Mouse (Mus musculus) cerebellum, postnatal 4 days (tissue): Measurements from ENCODE around the gene Mafk.

ENCODE experiments used
- DNase-seq, 2 experiments: peaks; one replicate each; pipeline ENCODE4 v3.0.0; 2022; ENCODE audit warnings: low spot score in 2 of 2, mixed read lengths in 1 of 2

Mafk gene

GRCm38 (mm10) chr5:139818056-139818455 is 26.7 kb downstream of the Mafk start:
- DNase-seq = no peak

DNA sequence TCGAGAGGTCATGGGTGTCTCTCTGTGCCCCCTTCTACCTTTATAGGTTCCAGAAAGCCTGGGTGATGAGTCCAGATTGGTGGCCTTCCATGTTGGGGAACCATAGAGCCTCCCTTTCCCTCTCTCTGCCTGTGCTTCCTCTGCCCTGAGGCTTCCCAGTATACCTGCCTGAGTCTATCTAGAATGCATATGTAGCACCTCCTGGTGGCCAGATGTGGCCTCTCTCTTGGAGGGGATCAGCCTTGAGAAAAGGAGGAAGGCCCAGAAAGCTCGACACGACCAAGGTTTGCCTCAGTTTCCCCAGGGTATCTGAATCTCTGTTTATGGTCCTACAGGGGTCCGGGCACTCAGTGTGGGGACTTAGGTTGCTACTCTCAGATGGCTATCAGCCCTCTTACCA is 27.5 kb downstream of the Mafk start:
- no peak for DNase-seq

DNA sequence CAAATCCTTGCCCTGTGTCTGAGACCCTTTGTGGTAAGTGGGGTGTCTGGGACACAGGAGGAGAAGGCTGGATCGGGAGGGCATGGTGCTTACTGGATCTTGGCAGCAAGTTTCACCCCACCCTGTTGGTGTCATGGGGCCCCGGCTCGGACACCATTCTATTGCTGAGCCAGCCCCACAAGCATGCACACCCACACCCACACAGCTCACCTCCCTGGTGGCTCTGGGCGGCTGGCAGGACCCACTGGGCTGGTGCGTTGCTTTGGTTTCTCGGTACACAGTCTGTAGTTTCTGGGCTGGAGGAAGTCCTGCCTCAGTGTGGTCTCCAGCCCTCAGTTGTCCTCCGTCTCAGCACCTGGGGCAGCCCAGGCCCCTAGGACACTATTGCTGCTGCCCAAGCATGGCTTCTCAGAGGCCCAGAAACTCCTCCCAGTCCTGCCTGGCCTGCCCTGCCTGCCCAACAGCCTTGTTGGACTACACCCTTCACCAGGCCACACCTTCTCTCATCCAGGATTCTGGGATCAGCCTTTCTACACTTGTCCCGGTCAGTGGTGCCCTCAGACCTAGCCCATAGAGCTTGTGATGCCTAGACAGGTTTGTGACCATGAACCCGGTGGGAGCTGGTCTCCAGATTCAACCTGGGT is 28.3 kb downstream of the Mafk start, which contains the start of gene Tmem184a:
Gene Tmem184a (minus strand): TSS at position 380 of the 644 bp plus-strand sequence.
- no peak for DNase-seq

- no peak for DNase-seq
Observed at GRCm38 (mm10) chr5:139821466-139822459, 30.4 kb downstream of the Mafk start.

DNA sequence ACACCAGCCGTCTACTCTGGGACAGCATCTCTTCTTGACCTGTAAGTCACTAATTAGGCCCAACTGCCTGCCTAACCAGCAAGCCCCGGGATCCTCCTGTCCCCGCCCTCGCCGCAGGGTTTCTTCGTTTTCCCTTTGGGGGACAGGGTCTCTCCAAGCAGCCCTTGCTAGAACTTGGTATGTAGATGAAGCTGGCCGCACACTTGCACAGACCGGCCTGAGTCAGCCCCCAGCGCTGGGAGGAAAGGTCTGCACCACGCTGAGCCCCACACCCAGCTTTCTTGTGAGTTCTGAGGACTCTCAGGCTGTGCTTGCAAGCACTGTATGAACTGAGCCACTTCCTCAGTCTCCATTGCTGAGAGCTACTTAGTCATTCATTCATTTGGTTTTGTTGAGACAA is 33.2 kb downstream of the Mafk start:
- DNase-seq = no peak

DNA sequence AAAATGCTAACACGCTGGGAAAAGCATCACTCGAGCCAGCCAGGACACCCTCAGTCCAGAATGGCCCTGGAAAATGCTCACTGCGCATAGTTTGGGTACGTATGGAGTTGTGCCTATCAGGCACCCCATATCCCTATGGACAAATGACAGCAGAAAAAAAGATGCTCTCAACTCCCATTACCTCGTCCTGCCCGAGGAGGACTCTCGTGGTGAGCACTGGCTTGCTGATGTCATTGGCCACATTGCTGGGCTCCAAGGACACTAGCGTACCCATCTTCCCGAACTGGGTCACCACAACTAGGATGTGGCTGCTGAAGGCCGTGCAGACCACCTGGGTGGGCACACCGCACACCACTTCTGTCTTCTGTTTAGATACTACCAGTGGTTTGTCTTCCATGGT is 34.6 kb downstream of the Mafk start:
- no peak for DNase-seq

- DNase-seq = peak; percentile 92 to 96
Observed at GRCm38 (mm10) chr5:139826357-139827055, 35.2 kb downstream of the Mafk start, which contains the start of the genes Gm26938 and Psmg3. Gene Gm26938 (minus strand): TSS chr5:139826407. Gene Psmg3 (minus strand): TSS chr5:139826885.

- no peak for DNase-seq
Observed at GRCm38 (mm10) chr5:139827593-139827992, 36.3 kb downstream of the Mafk start.

DNA sequence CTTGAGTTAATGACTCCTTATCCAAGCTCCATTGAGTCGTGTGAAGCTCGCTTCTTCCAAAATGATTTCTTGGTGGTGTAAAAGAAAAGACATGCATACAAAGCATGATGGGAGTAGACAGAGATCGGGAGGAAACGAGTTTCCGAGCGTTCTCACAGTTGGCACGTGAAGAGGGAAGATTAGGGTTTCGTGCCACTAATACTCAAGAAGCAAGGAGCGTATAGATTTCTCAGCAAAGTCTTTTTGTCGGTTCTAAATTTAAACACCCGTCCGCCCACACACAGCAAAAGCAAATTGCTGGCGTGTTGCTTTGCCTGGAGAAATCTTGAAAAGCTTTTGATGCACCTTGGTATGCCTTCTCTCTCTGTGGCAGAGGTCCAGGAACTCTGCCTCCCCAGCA is 38.1 kb downstream of the Mafk start:
- DNase-seq = no peak

GRCm38 (mm10) chr5:139830734-139831133 is 39.4 kb downstream of the Mafk start:
- DNase-seq = no peak

DNA sequence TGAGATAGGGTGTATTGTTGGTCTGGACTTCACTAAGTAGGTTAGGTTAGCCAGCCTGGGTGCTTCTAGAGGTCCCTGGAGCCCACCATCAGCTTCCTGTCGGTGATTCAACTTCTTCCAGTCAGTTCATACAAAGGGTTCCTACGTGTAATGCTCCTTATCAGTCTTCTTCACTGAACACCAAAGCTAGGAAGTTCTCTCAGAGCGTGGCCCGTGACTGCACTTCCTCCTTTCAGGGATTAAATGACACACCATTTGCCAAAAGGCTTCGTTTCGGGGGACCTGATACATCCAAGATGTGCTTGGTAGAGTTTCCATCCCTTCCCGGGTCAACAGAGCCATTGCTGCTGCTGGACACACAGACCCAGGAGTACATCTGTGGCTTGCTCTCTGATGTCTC is 40.8 kb downstream of the Mafk start:
- no peak for DNase-seq

- no peak for DNase-seq
Observed at GRCm38 (mm10) chr5:139835706-139836105, 44.4 kb downstream of the Mafk start.

DNA sequence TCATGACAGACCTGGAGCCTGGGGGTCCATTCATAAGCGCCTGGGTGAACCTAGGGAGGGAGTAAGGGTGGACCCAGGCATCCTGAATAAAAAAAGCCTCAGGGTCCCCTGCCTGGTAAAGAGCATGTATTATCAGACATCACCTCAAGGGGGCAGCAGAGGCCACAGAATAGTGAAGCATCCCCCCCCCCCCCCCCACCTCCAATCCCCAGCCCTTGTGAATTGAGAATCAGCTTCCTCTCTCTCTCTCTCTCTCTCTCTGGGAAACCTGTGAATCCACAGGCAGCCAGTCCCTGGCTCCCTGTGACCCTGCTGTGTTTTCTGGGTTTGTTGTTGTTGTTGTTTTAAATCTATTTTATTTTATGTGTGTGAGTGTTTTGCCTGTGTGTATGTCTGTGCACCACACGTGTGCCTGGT is 47.2 kb downstream of the Mafk start:
- DNase-seq = peak; percentile 59 to 72

DNA sequence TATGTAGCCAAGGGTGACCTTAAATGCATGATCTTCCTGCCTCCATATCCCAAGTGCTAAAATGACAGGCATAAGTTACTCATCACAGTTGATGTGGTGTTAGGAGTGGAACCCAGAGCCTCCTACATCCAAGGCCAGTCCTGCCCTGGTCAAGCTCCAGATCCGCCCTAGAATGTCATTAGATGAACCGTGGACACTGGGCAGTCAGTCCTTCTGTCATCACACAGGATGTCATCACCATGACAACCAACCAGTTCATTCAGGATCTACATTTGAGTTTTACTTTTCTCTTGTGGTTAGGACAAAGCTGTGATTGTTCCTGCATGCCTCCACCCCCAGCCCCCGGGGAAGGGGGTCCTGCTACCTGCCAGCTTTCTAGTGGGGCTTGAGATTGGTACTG is 47.8 kb downstream of the Mafk start:
- no peak for DNase-seq

DNA sequence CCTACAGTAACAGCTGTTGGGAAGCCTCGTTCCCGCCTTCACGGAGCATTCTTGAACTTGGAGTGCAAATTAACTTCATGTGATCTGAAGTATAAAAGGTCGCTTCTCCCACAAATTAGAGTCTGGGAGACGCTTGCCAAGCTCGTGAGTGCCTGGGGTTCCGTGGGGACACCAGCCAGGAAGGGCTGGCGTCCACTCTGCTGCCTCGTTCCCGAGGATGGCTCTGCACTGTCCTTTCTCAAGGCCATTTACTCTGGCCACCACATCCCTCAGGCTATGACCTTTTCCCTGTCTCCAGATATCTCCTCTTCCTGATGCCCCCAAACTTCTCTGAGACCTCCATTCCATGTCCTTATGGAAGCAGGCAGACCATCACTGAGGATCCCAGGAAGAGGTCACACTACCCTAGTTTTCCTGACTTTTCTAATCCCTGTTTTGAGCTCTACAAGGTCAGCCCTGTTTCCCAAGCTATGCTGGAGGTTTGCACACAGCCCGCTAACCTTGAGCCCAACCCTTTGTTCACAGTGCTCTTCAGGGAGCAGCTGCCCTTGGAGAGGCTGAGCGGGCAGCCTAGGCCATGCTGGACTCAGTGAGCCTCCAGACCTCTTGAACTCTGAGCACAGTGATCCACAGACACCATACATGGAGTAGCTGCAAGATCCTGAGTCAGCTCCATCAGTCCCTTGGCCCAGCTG is 58.5 kb downstream of the Mafk start:
- no peak for DNase-seq
